Mouse (Mus musculus) C2C12 (cell line): ENCODE data around the gene Taf12. TPM values are rescaled to one million over a fixed set of nuclear protein-coding genes. Genes with fewer than 3 reads are reported as not detected.
"Not testable (repeated sequence)": the region's sequence is repeated elsewhere in the genome, so short reads cannot be mapped to it uniquely, and the experiment has no call there.

Experiments
- H3K27me3 ChIP-seq: one replicate; pipeline ENCODE4 v1.6.1; 2011; ENCODE audit not compliant: control insufficient read depth, insufficient read depth, insufficient read length
- H3K36me3 ChIP-seq: one replicate; pipeline ENCODE4 v1.6.1; 2011; ENCODE audit not compliant: control insufficient read depth, insufficient read depth
- H3K4me3 ChIP-seq: one replicate; pipeline ENCODE4 v1.5.1; 2011; ENCODE audit warnings: mild to moderate bottlenecking, control low read depth; ENCODE audit not compliant: poor library complexity, insufficient read depth, severe bottlenecking
- H3K79me2 ChIP-seq: one replicate; pipeline ENCODE4 v1.6.1; 2011; ENCODE audit not compliant: control insufficient read depth, insufficient read depth
- H3K79me3 ChIP-seq: one replicate; pipeline ENCODE4 v1.6.1; 2011; ENCODE audit warnings: low read depth, control low read depth
- H3ac ChIP-seq: one replicate; pipeline ENCODE3; 2011; ENCODE audit warnings: low read depth; ENCODE audit not compliant: control insufficient read depth, insufficient read length
- CEBPB ChIP-seq: IDR thresholded peaks from one replicate; pipeline ENCODE4 v1.6.1; 2011; ENCODE audit warnings: low read depth, mild to moderate bottlenecking, control low read depth, moderate library complexity
- CTCF ChIP-seq: IDR thresholded peaks from one replicate; pipeline ENCODE4 v1.5.1; 2011; ENCODE audit not compliant: control insufficient read depth, insufficient read depth, insufficient read length
- FOSL1 ChIP-seq: IDR thresholded peaks from one replicate; pipeline ENCODE4 v1.8.0; 2011; ENCODE audit warnings: mild to moderate bottlenecking, low read length; ENCODE audit not compliant: poor library complexity, insufficient read depth, severe bottlenecking
- MAX ChIP-seq: IDR thresholded peaks from one replicate; pipeline ENCODE4 v1.6.1; 2011; ENCODE audit warnings: mild to moderate bottlenecking, control low read depth
- MYOD1 ChIP-seq: IDR thresholded peaks from one replicate; pipeline ENCODE4 v1.6.1; 2011; ENCODE audit warnings: low read depth; ENCODE audit not compliant: control insufficient read depth, insufficient read length
- MYOG ChIP-seq: IDR thresholded peaks from one replicate; pipeline ENCODE4 v1.6.1; 2011; ENCODE audit not compliant: control insufficient read depth, insufficient read length; ENCODE audit errors: extremely low read depth
- USF1 ChIP-seq: IDR thresholded peaks from one replicate; pipeline ENCODE4 v1.6.1; 2011; ENCODE audit warnings: low read depth, mild to moderate bottlenecking, control low read depth, moderate library complexity
- polyA plus RNA-seq: library from polyadenylated mRNA; unstranded; fragments of >200 nt; fragmentation: generic; extraction: Trizol; gene quantifications from one replicate; pipeline ENCODE4 v1.2.1, GENCODE M21; 2012; ENCODE audit warnings: missing spikeins

Gene Taf12
- polyA plus RNA-seq, 1 experiment, result 29.7 TPM

DNA sequence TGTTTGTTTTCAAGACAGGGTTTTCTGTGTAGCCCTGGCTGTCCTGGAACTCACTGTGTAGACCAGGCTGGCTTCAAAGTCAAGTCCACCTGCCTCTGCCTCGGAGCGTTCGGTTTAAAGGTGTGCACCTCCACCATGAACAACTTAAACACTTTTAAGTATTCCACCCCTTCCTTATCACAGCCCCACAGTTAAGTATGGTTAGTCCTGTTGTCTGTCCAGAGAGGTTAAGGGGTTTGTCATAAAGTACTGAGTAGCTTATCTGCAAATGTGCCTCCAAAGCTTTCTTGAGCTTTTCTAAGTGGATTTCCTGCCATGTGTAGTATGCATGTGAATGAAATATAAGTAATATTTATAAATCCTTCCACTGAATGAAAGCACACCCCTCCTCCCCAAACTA lies 1.8 kb downstream of the Taf12 start:
- H3K27me3 ChIP-seq, result no peaks in the 10 kb centered on the region
- TF ChIP-seq MYOG (no peak), FOSL1 (no peak), CEBPB (no peak), USF1 (no peak), CTCF (no peak), MAX (no peak), MYOD1 (no peak)
- no peak overlapping the region for H3K4me3 ChIP-seq
- peaks cover 11% of the 10 kb centered on the region for H3K36me3 ChIP-seq
- H3ac ChIP-seq, result no peak overlapping the region
- H3K79me2 ChIP-seq, result peaks cover 46% of the 10 kb centered on the region
- H3K79me3 ChIP-seq, result peaks cover 14% of the 10 kb centered on the region

DNA sequence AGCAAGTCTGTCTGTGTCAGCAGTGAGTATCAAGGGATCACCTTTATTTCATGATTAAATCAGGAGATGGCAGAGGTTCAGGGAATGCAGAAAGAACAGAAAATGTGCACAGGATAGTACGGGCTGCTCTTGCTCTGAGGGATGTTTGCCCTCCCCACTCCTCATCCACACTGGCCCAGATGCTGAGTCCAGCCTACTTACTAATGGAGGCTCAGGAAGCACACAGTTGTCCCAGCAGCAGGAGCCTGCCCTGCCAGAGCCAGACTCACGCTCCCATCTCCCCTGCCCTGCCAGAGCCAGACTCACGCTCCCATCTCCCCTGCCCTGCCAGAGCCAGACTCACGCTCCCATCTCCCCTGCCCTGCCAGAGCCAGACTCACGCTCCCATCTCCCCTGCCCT lies 14.7 kb downstream of the Taf12 start:
- not testable (repeated sequence) for H3K4me3 ChIP-seq, H3ac ChIP-seq, H3K27me3 ChIP-seq, H3K79me3 ChIP-seq, H3K79me2 ChIP-seq
- peaks cover 68% of the 10 kb centered on the region for H3K36me3 ChIP-seq

DNA sequence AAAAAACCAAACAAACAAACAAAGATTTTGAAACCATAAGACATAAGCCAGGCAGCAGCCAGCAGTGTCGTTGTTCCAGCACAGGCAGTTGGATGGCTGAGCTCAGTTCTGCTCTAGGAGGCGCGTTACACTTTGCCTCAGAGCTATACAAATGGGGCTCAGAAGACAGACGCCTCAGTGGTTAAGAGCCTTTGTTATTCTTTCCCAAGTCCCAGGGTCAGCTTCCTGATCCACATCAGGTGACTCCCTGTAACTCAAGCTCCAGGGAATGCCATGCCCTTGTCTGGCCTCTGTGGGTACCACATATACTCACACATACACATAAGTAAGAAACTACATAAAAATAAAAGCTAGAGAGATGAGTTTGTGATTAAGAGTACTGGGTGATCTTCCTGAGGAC lies 16.9 kb downstream of the Taf12 start:
- Histone ChIP-seq H3K79me2 (no peaks in the 10 kb centered on the region), H3ac (no peak overlapping the region), H3K36me3 (peaks cover 57% of the 10 kb centered on the region), H3K4me3 (no peak overlapping the region), H3K79me3 (no peaks in the 10 kb centered on the region), H3K27me3 (no peaks in the 10 kb centered on the region)
- TF ChIP-seq MYOD1 (no peak), CEBPB (no peak), MAX (no peak), USF1 (no peak), CTCF (no peak), MYOG (no peak), FOSL1 (no peak)

DNA sequence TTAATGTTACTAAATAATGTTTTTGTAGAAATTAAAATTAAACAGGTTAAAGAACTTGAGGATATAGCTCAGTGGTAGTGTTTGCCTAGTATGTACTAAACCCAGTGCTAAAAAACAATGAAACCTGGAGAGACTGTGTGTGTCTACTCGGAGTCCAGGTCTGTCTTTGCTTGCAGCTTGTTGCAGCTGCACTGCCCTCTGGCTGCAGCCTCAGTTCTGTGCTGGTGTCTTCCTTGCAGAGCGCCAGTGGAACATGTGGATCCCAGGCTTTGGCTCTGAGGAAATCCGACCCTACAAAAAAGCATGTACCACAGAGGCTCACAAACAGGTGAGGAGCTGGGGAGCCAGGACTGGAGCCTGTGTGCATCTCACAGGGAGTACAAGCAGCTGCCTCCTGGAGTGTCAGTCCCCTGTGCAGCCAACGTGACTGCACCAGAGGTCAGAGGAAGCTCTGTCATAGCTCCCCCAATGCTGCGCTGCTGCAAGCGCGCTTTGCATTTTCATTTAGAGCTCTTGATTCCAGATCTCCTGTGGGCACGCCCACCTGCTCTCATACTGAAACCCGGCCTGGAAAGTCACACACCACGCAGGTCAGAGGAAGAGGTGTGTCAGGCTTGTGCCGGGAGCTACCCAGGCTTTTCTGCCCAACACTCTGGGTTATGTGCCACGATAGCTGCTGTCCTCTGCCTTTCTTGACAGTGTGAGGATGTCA lies 17.6 kb downstream of the Taf12 start:
- peaks cover 52% of the 10 kb centered on the region for H3K36me3 ChIP-seq
- TF ChIP-seq MYOG (no peak), CEBPB (no peak), FOSL1 (no peak), CTCF (no peak), MYOD1 (no peak), MAX (no peak), USF1 (no peak)

DNA sequence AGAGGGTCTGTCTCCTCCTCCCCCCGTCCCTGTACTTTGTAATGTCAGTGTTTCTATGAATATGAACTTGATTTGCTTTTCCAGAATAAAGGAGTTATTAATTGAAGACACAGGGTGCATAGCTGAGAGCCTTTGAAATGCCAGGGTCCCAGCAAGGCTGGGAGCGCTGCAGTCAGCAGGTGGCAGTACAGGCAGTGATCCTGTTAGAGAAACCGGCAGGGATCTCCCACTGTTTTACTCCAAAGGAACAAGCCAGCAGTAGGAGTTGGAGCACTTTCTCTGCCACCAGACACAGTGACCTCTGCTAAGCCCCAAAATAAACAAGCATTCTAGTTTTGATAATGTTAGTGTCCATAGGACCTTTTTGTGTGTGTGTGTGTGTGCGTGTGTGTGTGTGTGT lies 18.8 kb downstream of the Taf12 start:
- TF ChIP-seq MYOG (no peak), CTCF (peak; percentile 25)
- H3K4me3 ChIP-seq, result no peak overlapping the region
- H3K79me3 ChIP-seq, result no peaks in the 10 kb centered on the region
- no peaks in the 10 kb centered on the region for H3K79me2 ChIP-seq
- no peak overlapping the region for H3ac ChIP-seq
- H3K36me3 ChIP-seq, result peaks cover 48% of the 10 kb centered on the region
- H3K27me3 ChIP-seq, result no peaks in the 10 kb centered on the region

More for the DNA sequence above, 17.6 kb downstream of the Taf12 start:
- Histone ChIP-seq H3K27me3 (no peaks in the 10 kb centered on the region), H3ac (no peak overlapping the region), H3K79me2 (no peaks in the 10 kb centered on the region), H3K79me3 (no peaks in the 10 kb centered on the region), H3K4me3 (no peak overlapping the region)

DNA sequence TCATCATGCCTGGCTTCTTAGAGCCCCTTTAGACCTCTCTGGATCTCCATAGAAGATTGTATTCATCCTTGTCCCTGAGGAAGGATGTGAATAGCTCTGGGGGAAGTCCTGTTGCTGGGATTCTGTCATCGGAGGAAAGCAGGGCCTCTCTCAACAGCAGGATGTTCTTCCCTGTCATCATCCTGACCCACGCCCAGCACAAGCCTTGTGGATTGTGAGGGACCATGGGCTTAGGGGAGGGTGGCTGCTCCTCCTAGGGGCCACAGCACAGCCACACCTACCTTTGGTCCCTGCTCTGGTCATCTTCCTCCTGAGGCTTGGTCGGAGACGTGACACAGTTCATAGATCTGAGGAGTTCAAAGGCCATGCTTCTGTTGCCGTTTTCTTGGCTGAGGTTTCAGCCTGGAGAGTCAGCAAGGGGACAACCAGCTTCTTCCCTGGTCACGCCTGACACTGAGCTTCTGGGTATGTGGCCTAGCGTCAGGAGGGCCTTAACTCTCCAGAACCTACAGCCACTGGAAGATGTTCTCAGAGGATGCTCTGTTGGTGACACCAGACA lies 19.6 kb downstream of the Taf12 start:
- Histone ChIP-seq H3ac (no peak overlapping the region), H3K4me3 (no peak overlapping the region), H3K79me2 (no peaks in the 10 kb centered on the region), H3K79me3 (no peaks in the 10 kb centered on the region), H3K36me3 (peaks cover 43% of the 10 kb centered on the region), H3K27me3 (no peaks in the 10 kb centered on the region)
- no peak for TF ChIP-seq FOSL1
- TF ChIP-seq MAX, result no peak
- no peak for TF ChIP-seq MYOG
- TF ChIP-seq CTCF, result no peak
- no peak for TF ChIP-seq CEBPB
- TF ChIP-seq MYOD1, result no peak
- TF ChIP-seq USF1, result no peak
